Mouse (Mus musculus) heart, postnatal 25 days (tissue): ENCODE measurements around the gene Exoc3l2. TPM values are rescaled to one million over a fixed set of nuclear protein-coding genes. Genes with fewer than 3 reads are reported as not detected.
"Not testable (repeated sequence)": the region's sequence is repeated elsewhere in the genome, so short reads cannot be mapped to it uniquely, and the experiment has no call there.

Experiments
- DNase-seq: peaks from one replicate; pipeline ENCODE4 v3.0.0; 2022; ENCODE audit warnings: low spot score
- intact Hi-C: fragments of 180-260 bp; cut with DNase I; formaldehyde crosslinking; loops from one replicate; pipeline ENCODE4 v1.15.1; 2025
- total RNA-seq, 2 experiments: library from RNA; stranded (reverse); gene quantifications; 2 replicates each; pipeline ENCODE4 v1.2.3; 2021

Exoc3l2 gene
- total RNA-seq, 2 experiments from 2014 or later: 1.2 to 1.3 TPM

- intact Hi-C loops: loop anchor here (5.0 kb wide), 1 partner anchor 53 kb away; the partner anchor contains the start of gene Ppp1r37
- DNase-seq: no peak
Observed at GRCm38 (mm10) chr7:19508924-19509568, 45.9 kb downstream of the Exoc3l2 start.

- intact Hi-C loops: loop anchor here (5.0 kb wide), 1 partner anchor 53 kb away; the partner anchor contains the start of gene Ppp1r37
- DNase-seq: no peak
Observed at GRCm38 (mm10) chr7:19509786-19510185, 46.7 kb downstream of the Exoc3l2 start.

- intact Hi-C loops, DNase-seq: not testable (repeated sequence)
Observed at GRCm38 (mm10) chr7:19511934-19512333, 48.8 kb downstream of the Exoc3l2 start.

GRCm38 (mm10) chr7:19512353-19512752 lies 49.2 kb downstream of the Exoc3l2 start:
- intact Hi-C loops: no loop called here
- no peak for DNase-seq

GRCm38 (mm10) chr7:19517652-19518365 lies 54.7 kb downstream of the Exoc3l2 start, which contains the start of gene Nkpd1:
Gene Nkpd1, plus strand, starts transcription at chr7:19517838.
- no peak for DNase-seq
- intact Hi-C loops: no loop called here

GRCm38 (mm10) chr7:19520032-19520431 lies 56.9 kb downstream of the Exoc3l2 start:
- DNase-seq: no peak
- intact Hi-C loops: no loop called here

DNA sequence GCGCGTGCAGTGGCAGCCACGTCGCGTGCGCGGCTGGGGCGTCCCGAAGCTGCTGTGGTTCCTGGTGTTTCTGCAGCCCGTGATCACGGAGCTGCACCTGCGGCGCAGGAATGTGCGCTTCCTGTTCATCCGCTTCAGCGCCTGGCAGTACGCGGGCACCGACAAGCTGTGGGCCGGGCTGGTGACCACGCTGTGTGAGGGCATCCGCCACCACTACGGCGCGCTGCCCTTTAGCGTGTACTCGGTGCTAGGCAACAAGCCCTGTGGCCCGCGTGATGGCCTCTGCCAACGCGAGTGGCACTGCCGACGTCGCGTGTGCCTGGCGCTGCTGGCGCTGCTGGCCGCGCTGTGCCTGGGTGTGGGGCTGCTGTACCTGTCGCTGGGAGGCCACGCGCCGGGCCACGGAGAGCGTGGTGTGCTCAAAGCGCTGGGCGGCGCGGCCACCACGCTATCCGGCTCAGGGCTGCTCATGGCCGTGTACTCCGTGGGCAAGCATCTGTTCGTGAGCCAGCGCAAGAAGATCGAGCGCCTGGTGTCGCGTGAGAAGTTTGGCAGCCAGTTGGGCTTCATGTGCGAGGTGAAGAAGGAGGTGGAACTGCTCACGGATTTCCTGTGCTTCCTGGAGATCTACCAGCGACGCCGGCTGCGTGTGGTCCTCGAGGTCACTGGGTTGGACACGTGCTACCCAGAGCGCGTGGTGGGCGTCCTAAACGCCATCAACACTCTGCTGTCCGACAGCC lies 60.1 kb downstream of the Exoc3l2 start:
- intact Hi-C loops: no loop called here
- DNase-seq: no peak

DNA sequence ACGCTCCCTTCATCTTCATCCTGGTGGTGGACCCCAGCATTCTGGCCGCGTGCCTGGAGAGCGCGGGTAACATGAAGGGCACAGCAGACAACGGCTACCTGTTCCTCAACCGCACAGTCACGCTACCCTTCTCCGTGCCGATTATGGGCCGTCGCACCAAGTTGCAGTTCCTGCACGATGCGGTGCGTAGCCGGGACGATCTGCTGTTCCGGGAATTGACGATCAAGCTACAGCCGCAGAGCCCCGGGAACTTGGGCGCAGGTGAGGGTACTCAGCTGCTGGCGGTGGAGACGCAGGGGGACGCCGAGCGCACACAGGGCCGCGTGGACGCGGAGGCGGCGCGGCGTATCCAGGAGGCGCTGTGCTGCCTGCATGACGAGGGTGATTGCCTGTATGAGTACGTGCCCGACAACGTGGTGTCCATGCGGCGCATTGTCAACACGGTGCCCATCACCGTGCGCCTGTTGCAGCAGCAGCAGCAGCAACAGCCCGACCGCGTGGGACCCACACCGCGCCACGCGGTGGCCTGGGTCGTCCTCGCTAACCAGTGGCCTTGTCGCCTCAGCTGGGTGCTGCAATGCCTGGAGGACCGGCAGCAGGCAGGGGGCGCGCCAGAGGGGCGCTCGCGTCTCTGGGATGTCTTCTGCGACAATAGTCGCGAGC lies 60.8 kb downstream of the Exoc3l2 start:
- no peak for DNase-seq
- intact Hi-C loops: no loop called here

DNA sequence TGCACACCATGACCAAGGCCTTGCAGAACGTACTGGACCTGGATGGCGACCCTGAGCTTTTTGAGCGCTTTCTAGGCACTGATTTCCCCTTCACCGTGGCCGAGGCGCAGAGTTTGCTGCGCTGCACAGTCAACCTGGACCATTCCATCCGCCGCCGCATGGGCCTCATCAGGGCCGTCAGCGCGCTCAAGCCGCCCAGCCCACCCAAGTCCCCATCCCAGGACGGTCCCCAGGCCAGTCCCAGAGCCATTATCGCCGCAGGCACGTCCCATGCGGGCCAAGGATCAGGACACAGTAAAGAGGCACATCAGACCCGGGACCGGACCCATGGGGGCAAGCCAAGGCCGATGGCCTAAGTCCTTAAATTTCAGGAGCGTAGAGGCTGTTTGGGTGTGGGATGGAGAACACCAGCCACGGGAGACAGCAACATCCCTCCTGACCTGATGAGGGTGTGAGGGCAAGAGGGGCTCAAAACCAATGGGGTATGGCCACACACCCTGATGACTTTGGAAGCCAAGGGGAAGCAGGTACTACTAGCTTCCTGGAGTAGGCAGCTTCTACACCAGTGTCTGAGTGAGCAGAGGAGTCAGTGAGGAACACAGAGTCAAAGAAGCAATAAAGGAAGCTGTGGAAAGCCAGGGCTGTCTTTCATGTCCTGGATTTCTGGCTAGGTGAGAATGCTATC lies 61.4 kb downstream of the Exoc3l2 start:
- intact Hi-C loops: no loop called here
- no peak for DNase-seq

DNA sequence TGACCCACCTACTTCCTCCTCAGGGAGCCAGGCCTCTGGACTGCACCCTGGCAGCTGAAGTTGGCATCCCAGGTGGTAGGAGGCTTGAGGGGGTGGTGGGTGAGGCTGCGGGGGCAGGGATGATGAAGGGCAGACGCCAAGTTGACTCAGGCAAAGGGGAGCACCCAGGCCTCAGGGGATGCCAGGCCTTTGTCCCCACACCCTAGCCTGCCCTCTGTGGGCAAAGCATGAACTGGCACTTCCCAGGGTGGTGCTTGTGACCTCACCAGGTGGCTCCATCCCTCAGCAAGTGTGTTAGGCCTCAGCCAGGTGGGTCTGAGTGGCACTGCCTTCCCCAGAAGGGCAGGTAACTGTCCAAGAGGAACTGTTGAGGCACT lies 62.0 kb downstream of the Exoc3l2 start:
- intact Hi-C loops: no loop called here
- no peak for DNase-seq

- no peak for DNase-seq
- intact Hi-C loops: no loop called here
Observed at GRCm38 (mm10) chr7:19531077-19531476, 67.9 kb downstream of the Exoc3l2 start.

DNA sequence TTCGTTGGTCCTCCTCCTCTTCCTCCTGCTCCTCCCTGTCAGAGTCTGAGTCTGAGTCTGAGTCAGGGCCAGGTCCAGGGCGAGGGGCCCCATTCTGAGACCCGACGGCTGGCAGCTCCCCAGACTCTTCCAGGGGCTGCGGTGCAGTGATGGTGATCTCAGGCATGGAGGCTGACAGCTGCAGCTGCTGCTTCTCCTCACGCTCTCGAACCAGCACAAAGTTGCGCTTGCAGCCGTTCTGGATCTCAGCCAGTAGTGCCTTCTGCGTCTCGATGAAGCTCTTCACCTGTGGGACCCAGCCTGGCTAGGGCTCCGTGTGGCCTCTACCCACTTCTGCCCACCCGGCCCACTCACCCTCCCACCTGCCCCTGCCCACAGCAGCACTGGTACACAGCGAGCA lies 69.1 kb downstream of the Exoc3l2 start:
- no peak for DNase-seq
- intact Hi-C loops: no loop called here

GRCm38 (mm10) chr7:19534676-19535075 lies 71.5 kb downstream of the Exoc3l2 start:
- no peak for DNase-seq
- intact Hi-C loops: no loop called here

GRCm38 (mm10) chr7:19540771-19541566 lies 77.8 kb downstream of the Exoc3l2 start:
- no peak for DNase-seq
- intact Hi-C loops: no loop called here

DNA sequence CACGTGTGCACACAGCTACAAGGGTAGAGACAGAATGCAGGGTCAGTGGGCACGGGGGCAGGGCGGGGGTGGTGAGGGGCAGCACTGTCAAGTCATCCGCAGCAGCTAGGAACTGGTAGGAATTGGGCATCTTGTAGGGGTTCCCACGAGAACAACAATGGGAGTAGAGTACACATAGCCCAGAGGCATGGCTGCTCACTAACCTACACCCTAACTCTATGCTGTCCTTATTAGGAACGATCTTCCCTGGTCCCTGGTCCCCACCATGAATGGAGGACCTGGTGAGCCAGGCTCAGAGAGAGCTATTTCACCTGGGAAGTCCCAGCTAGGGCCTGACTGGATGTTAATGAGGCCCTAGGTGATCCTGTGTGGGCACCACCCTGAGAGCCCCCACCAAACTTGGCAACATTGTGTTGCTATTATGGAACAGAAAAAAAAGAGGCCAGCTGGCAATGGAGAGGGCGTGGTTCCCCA lies 78.6 kb downstream of the Exoc3l2 start:
- no peak for DNase-seq
- intact Hi-C loops: no loop called here

DNA sequence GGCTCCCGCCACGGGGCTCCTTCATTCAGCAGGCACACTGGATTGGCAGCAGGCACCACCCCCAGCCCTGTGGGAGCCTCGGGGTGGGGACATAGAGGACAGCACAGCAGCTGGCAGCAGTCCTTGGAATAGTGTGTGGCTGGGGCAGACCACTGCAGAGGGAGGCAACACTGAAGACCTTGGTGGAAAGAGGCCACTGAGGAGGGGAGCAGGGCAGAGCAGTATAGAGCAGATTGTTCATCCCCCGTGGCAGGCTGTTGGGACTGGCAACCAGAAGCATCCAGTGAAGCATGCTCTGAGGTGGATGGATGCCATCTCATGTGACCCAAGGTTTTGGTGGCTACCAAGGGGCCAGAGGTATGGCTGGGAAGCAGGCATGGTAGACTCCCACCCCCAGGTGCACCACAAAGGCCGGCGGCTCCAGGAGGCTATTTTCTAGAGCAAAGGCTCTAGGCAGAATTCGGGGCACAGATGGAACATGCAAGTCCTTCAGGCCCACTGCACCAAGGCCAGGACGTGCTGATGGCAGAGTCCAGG lies 79.1 kb downstream of the Exoc3l2 start:
- DNase-seq: no peak
- intact Hi-C loops: no loop called here

DNA sequence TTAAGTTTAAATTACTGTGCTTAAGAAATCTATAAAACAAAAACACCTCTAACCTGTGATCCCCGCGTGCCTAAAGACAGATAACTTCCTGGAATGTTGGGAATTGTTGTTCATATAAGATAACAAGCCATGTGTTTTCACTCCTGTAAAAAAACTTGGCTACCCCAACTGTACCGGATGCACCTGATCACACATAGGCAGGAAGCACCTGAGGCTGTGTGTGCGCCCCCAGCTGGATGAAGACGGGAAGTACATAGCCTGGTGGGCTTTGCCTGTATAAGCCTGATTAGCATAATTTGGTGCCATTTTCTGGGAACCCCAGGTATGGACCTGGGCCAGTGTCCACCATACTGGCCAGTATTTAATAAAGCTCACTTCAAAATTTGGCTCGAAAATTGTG lies 80.5 kb downstream of the Exoc3l2 start:
- DNase-seq: no peak
- intact Hi-C loops: no loop called here

DNA sequence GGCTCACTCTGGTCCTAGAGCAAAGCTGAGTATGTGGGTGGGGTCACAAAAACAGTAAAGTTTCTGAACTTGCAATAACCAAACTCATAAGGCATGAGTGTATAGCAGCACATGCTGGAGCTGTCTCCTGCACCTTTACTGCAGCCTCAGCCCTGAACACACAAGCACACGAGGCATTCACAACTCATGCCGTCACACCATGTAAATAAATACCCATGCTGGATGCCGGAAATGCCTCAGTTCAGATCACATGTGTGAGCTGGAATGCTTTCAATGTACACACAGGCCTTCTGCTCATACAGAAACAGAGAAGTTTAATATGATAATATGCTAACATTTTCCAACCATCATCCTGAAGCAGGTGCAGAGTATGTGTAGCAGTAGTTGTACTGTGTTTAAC lies 82.9 kb downstream of the Exoc3l2 start:
- no peak for DNase-seq

More for the DNA sequence above, 82.9 kb downstream of the Exoc3l2 start:
- intact Hi-C loops: no loop called here
